Mouse (Mus musculus): Measurements from ENCODE around the gene Sntg2. TPM values are rescaled to one million over a fixed set of nuclear protein-coding genes. Genes with fewer than 3 reads are reported as not detected.

Gene Sntg2
- polyA plus RNA-seq, 1 experiment, result 0.88 TPM

GRCm38 (mm10) chr12:30357666-30358065, 15.5 kb downstream of the Sntg2 start:
- Histone ChIP-seq H3K4me1 (ENCODE audit: control insufficient read depth, insufficient read depth, low read length) (no peaks in the 10 kb centered on the region), H3K27ac (ENCODE audit: insufficient read depth, low read length) (no peak overlapping the region), H3K4me3 (ENCODE audit: insufficient read depth, low read length) (no peak overlapping the region)
- TF ChIP-seq CTCF (IDR thresholded peaks at IDR 0.05; ENCODE audit: borderline replicate concordance, insufficient read depth, low read length) (no peak), POLR2A (IDR thresholded peaks at IDR 0.05; ENCODE audit: low read depth, low read length) (no peak)

- Histone ChIP-seq H3K27ac (ENCODE audit: insufficient read depth, low read length) (no peak overlapping the region), H3K4me3 (ENCODE audit: insufficient read depth, low read length) (no peak overlapping the region), H3K4me1 (ENCODE audit: control insufficient read depth, insufficient read depth, low read length) (no peaks in the 10 kb centered on the region)
- TF ChIP-seq CTCF (IDR thresholded peaks at IDR 0.05; ENCODE audit: borderline replicate concordance, insufficient read depth, low read length), result no peak
- no peak for TF ChIP-seq POLR2A (IDR thresholded peaks at IDR 0.05; ENCODE audit: low read depth, low read length)
Measured at GRCm38 (mm10) chr12:30352393-30352792, 20.8 kb downstream of the Sntg2 start.

GRCm38 (mm10) chr12:30348036-30348435, 25.1 kb downstream of the Sntg2 start:
- Histone ChIP-seq H3K4me3 (ENCODE audit: insufficient read depth, low read length) (no peak overlapping the region), H3K27ac (ENCODE audit: insufficient read depth, low read length) (no peak overlapping the region), H3K4me1 (ENCODE audit: control insufficient read depth, insufficient read depth, low read length) (no peaks in the 10 kb centered on the region)
- TF ChIP-seq CTCF (IDR thresholded peaks at IDR 0.05; ENCODE audit: borderline replicate concordance, insufficient read depth, low read length) (no peak), POLR2A (IDR thresholded peaks at IDR 0.05; ENCODE audit: low read depth, low read length) (no peak)

GRCm38 (mm10) chr12:30347284-30347683, 25.9 kb downstream of the Sntg2 start:
- no peaks in the 10 kb centered on the region for H3K4me1 ChIP-seq (ENCODE audit: control insufficient read depth, insufficient read depth, low read length)
- no peak overlapping the region for H3K27ac ChIP-seq (ENCODE audit: insufficient read depth, low read length)
- no peak for TF ChIP-seq CTCF (IDR thresholded peaks at IDR 0.05; ENCODE audit: borderline replicate concordance, insufficient read depth, low read length)
- TF ChIP-seq POLR2A (IDR thresholded peaks at IDR 0.05; ENCODE audit: low read depth, low read length), result no peak
- H3K4me3 ChIP-seq (ENCODE audit: insufficient read depth, low read length), result no peak overlapping the region

GRCm38 (mm10) chr12:30344806-30345205, 28.4 kb downstream of the Sntg2 start:
- no peak for TF ChIP-seq POLR2A (IDR thresholded peaks at IDR 0.05; ENCODE audit: low read depth, low read length)
- no peak for TF ChIP-seq CTCF (IDR thresholded peaks at IDR 0.05; ENCODE audit: borderline replicate concordance, insufficient read depth, low read length)
- Histone ChIP-seq H3K4me3 (ENCODE audit: insufficient read depth, low read length) (no peak overlapping the region), H3K27ac (ENCODE audit: insufficient read depth, low read length) (no peak overlapping the region), H3K4me1 (ENCODE audit: control insufficient read depth, insufficient read depth, low read length) (no peaks in the 10 kb centered on the region)

- Histone ChIP-seq H3K4me3 (ENCODE audit: insufficient read depth, low read length) (no peak overlapping the region), H3K27ac (ENCODE audit: insufficient read depth, low read length) (no peak overlapping the region), H3K4me1 (ENCODE audit: control insufficient read depth, insufficient read depth, low read length) (no peaks in the 10 kb centered on the region)
- no peak for TF ChIP-seq POLR2A (IDR thresholded peaks at IDR 0.05; ENCODE audit: low read depth, low read length)
- no peak for TF ChIP-seq CTCF (IDR thresholded peaks at IDR 0.05; ENCODE audit: borderline replicate concordance, insufficient read depth, low read length)
Measured at GRCm38 (mm10) chr12:30336301-30336700, 36.9 kb downstream of the Sntg2 start.

- Histone ChIP-seq H3K4me1 (ENCODE audit: control insufficient read depth, insufficient read depth, low read length) (no peaks in the 10 kb centered on the region), H3K27ac (ENCODE audit: insufficient read depth, low read length) (no peak overlapping the region)
- TF ChIP-seq CTCF (IDR thresholded peaks at IDR 0.05; ENCODE audit: borderline replicate concordance, insufficient read depth, low read length), result no peak
- TF ChIP-seq POLR2A (IDR thresholded peaks at IDR 0.05; ENCODE audit: low read depth, low read length), result no peak
Measured at GRCm38 (mm10) chr12:30334502-30334901, 38.7 kb downstream of the Sntg2 start.

GRCm38 (mm10) chr12:30317971-30318370, 55.2 kb downstream of the Sntg2 start:
- Histone ChIP-seq H3K4me1 (ENCODE audit: control insufficient read depth, insufficient read depth, low read length) (no peaks in the 10 kb centered on the region), H3K4me3 (ENCODE audit: insufficient read depth, low read length) (no peak overlapping the region), H3K27ac (ENCODE audit: insufficient read depth, low read length) (no peak overlapping the region)
- TF ChIP-seq CTCF (IDR thresholded peaks at IDR 0.05; ENCODE audit: borderline replicate concordance, insufficient read depth, low read length), result no peak
- TF ChIP-seq POLR2A (IDR thresholded peaks at IDR 0.05; ENCODE audit: low read depth, low read length), result no peak

More at GRCm38 (mm10) chr12:30334502-30334901, 38.7 kb downstream of the Sntg2 start:
- H3K4me3 ChIP-seq (ENCODE audit: insufficient read depth, low read length), result no peak overlapping the region

GRCm38 (mm10) chr12:30313021-30313420, 60.2 kb downstream of the Sntg2 start:
- H3K4me1 ChIP-seq (ENCODE audit: control insufficient read depth, insufficient read depth, low read length), result no peaks in the 10 kb centered on the region
- TF ChIP-seq CTCF (IDR thresholded peaks at IDR 0.05; ENCODE audit: borderline replicate concordance, insufficient read depth, low read length) (no peak), POLR2A (IDR thresholded peaks at IDR 0.05; ENCODE audit: low read depth, low read length) (no peak)
- no peak overlapping the region for H3K27ac ChIP-seq (ENCODE audit: insufficient read depth, low read length)
- no peak overlapping the region for H3K4me3 ChIP-seq (ENCODE audit: insufficient read depth, low read length)

GRCm38 (mm10) chr12:30308197-30308939, 64.8 kb downstream of the Sntg2 start:
- TF ChIP-seq CTCF (IDR thresholded peaks at IDR 0.05; ENCODE audit: borderline replicate concordance, insufficient read depth, low read length) (no peak), POLR2A (IDR thresholded peaks at IDR 0.05; ENCODE audit: low read depth, low read length) (no peak)
- Histone ChIP-seq H3K4me3 (ENCODE audit: insufficient read depth, low read length) (no peak overlapping the region), H3K4me1 (ENCODE audit: control insufficient read depth, insufficient read depth, low read length) (no peaks in the 10 kb centered on the region), H3K27ac (ENCODE audit: insufficient read depth, low read length) (no peak overlapping the region)

Measured in embryonic fibroblast, embryonic 13.5 days (primary cell).